Mouse (Mus musculus) left cerebral cortex, adult 8-10 months (tissue): ENCODE measurements around the gene Nfkbiz. TPM values are rescaled to one million over a fixed set of nuclear protein-coding genes. Genes with fewer than 3 reads are reported as not detected.

Experiments used
- DNase-seq, 2 experiments: peaks; one replicate each; pipeline ENCODE4 v3.0.0; 2022; ENCODE audit warnings: low spot score in 2 of 2
- total RNA-seq, 4 experiments: library from RNA; stranded (reverse); gene quantifications; 2 replicates each; pipeline ENCODE4 v1.2.4; 2022

Nfkbiz gene
- total RNA-seq, 4 experiments from 2014 or later: 3.3 to 4.8 (median 3.9) TPM

DNA sequence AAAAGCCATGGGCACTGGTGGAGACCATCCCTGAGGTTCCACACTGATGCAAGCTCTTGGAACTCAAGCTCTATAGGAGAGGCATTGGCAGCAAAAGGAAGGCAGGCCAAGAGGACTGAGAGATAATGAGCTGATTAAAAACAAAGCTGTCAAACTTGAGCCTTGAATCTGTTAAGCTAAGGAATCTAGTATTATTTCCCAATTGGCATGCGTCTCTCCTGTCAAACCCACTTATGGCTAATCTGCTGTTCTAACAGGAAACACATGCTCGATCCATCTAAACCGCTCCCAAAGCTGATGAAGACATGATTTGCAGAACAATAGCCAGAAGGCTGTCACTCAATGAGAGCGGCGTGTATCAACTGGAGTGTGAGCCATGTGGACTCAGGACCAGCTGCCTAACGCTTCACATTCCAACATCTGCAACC, 31.2 kb downstream of the Nfkbiz start:
- DNase-seq: no peak

DNA sequence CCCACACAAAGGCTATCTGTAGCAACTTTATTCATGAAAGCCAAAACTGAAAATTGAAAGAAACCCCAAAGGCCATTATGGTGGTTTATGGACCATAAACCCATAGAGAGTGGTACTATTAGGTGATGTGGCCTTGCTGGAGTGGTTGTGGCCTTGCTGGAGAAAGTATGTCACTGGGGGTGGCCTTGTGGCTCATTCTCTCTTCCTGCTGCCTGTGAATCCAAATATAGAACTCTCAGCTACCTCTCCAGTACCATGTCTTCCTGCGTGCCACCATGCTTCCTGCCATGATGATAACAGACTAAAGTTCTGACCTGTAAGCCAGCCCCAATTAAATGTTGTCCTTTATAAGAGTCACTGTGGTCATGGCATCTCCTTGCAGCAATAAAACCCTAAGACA, 33.9 kb downstream of the Nfkbiz start:
- DNase-seq: no peak

GRCm38 (mm10) chr16:55801629-55802028, 37.1 kb downstream of the Nfkbiz start:
- no peak for DNase-seq

GRCm38 (mm10) chr16:55798845-55799244, 39.9 kb downstream of the Nfkbiz start:
- DNase-seq: no peak

DNA sequence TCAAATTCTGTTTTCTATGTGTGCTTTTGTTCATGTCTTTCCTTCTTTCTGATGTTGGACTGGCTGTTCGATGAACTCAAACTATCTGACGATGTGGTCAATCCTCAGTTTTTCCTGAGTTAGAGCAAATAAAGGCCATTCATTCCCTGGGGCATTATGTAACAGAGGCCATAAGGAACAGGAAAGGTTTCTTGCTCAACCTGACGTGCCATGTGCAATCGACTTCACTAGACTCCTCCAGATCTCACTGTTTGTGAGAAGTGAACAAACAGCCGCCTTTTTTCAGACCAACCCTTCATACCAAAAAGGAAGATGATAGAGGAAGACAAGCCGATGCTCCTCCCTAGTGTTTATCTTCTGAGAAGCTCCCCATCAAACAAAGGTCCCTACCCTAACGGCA, 48.4 kb downstream of the Nfkbiz start:
- no peak for DNase-seq

DNA sequence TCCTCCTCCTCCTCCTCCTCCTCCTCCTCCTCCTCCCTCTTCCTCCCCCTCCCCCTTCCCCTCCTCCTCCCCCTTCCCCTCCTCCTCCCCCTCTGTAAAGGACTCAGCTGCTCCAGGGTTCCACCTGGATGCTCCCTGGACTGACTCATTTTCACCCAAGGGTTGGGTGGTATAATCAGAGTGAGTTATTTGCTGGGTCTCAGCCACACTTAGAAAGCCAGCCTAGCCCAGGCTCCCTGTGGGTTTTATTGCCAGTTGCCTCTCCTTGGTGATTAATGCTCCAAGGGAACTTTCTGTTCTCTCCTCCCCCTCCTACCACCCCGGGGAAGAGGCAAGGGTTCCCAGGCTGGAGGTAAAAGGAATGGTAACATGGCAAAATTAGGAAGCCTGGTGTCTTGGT, 49.4 kb downstream of the Nfkbiz start:
- no peak for DNase-seq

GRCm38 (mm10) chr16:55788671-55789070, 50.0 kb downstream of the Nfkbiz start:
- DNase-seq: no peak

- no peak for DNase-seq
Measured at GRCm38 (mm10) chr16:55787385-55788072, 51.2 kb downstream of the Nfkbiz start.

GRCm38 (mm10) chr16:55784379-55784778, 54.3 kb downstream of the Nfkbiz start:
- no peak for DNase-seq

GRCm38 (mm10) chr16:55783923-55784322, 54.8 kb downstream of the Nfkbiz start:
- DNase-seq: no peak

DNA sequence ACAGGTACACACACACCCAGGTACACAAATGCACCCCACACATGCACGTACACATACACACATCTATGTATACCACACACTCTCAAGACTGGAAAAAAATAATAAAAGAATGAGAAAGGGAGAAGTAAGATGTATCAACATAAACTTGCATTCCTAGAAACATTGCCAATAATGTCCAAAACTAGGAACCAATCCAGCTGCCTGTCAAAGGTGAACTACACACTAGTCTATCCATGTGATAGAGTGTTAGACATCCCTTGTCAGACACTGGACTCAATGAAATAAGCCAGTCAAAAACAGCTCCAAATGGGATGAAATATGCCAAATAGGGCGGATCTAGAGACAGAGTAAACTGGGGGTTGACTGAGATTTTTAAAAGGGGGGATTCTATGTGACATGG, 55.8 kb downstream of the Nfkbiz start:
- no peak for DNase-seq

DNA sequence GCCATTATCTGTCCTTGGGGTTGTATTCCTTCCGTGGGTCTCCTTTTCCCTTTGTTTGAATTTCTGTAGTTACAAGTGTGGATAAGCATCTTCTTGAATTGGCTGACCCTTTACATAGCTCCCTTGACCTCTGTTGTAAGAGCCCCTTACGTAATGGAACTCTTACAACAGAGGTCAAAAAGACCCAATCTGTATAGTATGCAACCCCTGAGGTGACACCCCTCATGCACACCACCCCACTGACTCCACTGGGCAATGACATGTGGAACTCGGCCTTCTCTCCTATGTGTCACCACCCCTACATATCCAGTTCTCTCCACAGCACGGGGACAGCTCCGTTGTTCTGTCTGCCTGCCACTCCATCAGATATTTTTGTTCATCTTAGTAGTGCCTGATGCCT, 56.9 kb downstream of the Nfkbiz start:
- DNase-seq: no peak

GRCm38 (mm10) chr16:55780958-55781558, 57.6 kb downstream of the Nfkbiz start:
- no peak for DNase-seq

- DNase-seq: no peak
Measured at GRCm38 (mm10) chr16:55776329-55776728, 62.4 kb downstream of the Nfkbiz start.

DNA sequence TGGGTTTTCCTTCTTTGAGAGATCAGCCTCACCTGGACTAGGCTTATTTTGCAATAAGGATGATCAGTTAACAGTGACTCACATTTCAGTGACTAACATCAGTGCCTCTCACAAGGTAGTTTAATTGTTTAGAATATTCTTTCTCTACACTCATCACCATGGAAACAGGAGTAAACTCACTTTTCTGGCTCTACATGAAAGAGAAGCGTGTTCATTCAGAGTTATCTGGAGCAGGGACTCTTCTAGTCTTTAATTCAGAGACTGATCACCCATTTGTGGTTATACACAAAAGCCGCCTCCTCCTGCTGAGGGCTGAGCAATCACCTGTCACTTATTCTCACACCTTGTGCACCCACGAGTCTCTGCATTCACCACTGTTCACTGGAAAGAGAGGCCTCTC, 68.5 kb downstream of the Nfkbiz start:
- no peak for DNase-seq

Other genes starting within 250 kb of the Nfkbiz start
- gene Nxpe3, start 56.4 kb upstream of the Nfkbiz start, total RNA-seq: 10 to 100 TPM; 11.3 to 13.0 (median 11.6) TPM
- gene Cep97, start 96.0 kb upstream of the Nfkbiz start, total RNA-seq: 10 to 100 TPM; 13.0 to 17.7 (median 15.0) TPM
- gene Rpl24, start 127.4 kb upstream of the Nfkbiz start, total RNA-seq: 100 to 1,000 TPM; 369 to 438 (median 401) TPM
- gene Zbtb11, start 135.0 kb upstream of the Nfkbiz start, total RNA-seq: 10 to 100 TPM; 44.1 to 46.6 (median 46.5) TPM
- 100 to 1,000 TPM; 173 to 198 (median 182) TPM for gene Pcnp, start 190.8 kb upstream of the Nfkbiz start, total RNA-seq
- gene Trmt10c, start 198.9 kb upstream of the Nfkbiz start, total RNA-seq: 10 to 100 TPM in 1 of 4 experiments, 1 to 10 TPM in 3; 8.6 to 10.4 (median 9.1) TPM
- gene Senp7, start 209.4 kb upstream of the Nfkbiz start, total RNA-seq: 10 to 100 TPM; 39.2 to 44.4 (median 42.8) TPM